Mouse (Mus musculus) forebrain, postnatal 0 days (tissue): ENCODE data around the gene Olfr1360. TPM values are rescaled to one million over a fixed set of nuclear protein-coding genes. Genes with fewer than 3 reads are reported as not detected.

ENCODE experiments used
- ATAC-seq: fragments of 200-750 bp; cut with Nextera tagmentation; 2 replicates; pipeline ENCODE4 v1.8.0; 2017; ENCODE audit warnings: mild to moderate bottlenecking, moderate library complexity
- DNase-seq: peaks from one replicate; pipeline ENCODE4 v3.0.0-alpha.2; 2015
- H3K27ac ChIP-seq: fragments of 300-500 bp; sonication (generic); 2 replicates; pipeline ENCODE4 v1.5.1; 2014; ENCODE audit warnings: low read depth, mild to moderate bottlenecking, antibody characterized with exemption, low read length, moderate library complexity, mixed read lengths
- H3K27me3 ChIP-seq: fragments of 300-500 bp; sonication (generic); 2 replicates; pipeline ENCODE4 v1.6.1; 2014; ENCODE audit warnings: mild to moderate bottlenecking, low read length, mixed read lengths; ENCODE audit not compliant: insufficient read depth
- H3K36me3 ChIP-seq: fragments of 300-500 bp; sonication (generic); 2 replicates; pipeline ENCODE4 v1.6.1; 2014; ENCODE audit warnings: mild to moderate bottlenecking, moderate library complexity; ENCODE audit not compliant: insufficient read depth
- H3K4me1 ChIP-seq: fragments of 300-500 bp; sonication (generic); 2 replicates; pipeline ENCODE4 v1.6.1; 2014; ENCODE audit warnings: antibody characterized with exemption; ENCODE audit not compliant: insufficient read depth
- H3K4me2 ChIP-seq: fragments of 300-500 bp; sonication (generic); 2 replicates; pipeline ENCODE4 v1.6.1; 2014; ENCODE audit warnings: low read depth, mild to moderate bottlenecking, moderate library complexity
- H3K4me3 ChIP-seq: fragments of 300-500 bp; sonication (generic); 2 replicates; pipeline ENCODE4 v1.5.1; 2014; ENCODE audit warnings: low read depth, low read length, mixed read lengths
- H3K9ac ChIP-seq: fragments of 300-500 bp; sonication (generic); 2 replicates; pipeline ENCODE4 v1.6.1; 2014; ENCODE audit warnings: mild to moderate bottlenecking
- H3K9me3 ChIP-seq: fragments of 300-500 bp; sonication (generic); 2 replicates; pipeline ENCODE4 v1.6.1; 2016; ENCODE audit warnings: low read length
- CTCF ChIP-seq: sonication (generic); IDR thresholded peaks from 2 replicates; pipeline ENCODE4 v1.5.1; 2016; ENCODE audit warnings: antibody characterized with exemption, control low read depth, low read depth
- WGBS: fragments of 180-500 bp; shearing (Covaris S2); extraction: QIAGEN DNeasy Blood & Tissue Kit; methylation state at CpG from one replicate; pipeline ENCODE4 v1.1.7; 2014; 5-methylcytosine and 5-hydroxymethylcytosine counted together
- microRNA-seq, 2 experiments: library from miRNA; unstranded; fragments of <30 nt; microRNA quantifications; one replicate each; pipeline ENCODE4; 2016
- polyA plus RNA-seq: library from polyadenylated mRNA; unstranded; fragments of >200 nt; fragmentation: Nextera tagmentation; extraction: Ambion mirVana; gene quantifications from 2 replicates; pipeline ENCODE4 v1.2.1, GENCODE M21; 2015
- total RNA-seq: library from RNA; depleted of rRNA; stranded (reverse); fragments of >200 nt; gene quantifications from 2 replicates; pipeline ENCODE4 v1.2.3, GENCODE M21; 2014; rRNA removed

The Olfr1360 gene
- total and polyA plus RNA-seq, 2 experiments from 2014 or later = not detected

- under 1% methylated on average over 32 of the region's 32 CpGs for WGBS
- H3K9me3 ChIP-seq = no peaks in the 10 kb centered on the region
- no peaks in the 10 kb centered on the region for H3K27me3 ChIP-seq
- H3K4me2 ChIP-seq = peak overlapping the region; percentile 25
- H3K36me3 ChIP-seq = no peaks in the 10 kb centered on the region
- peak; percentile 84 for TF ChIP-seq CTCF
- DNase-seq = peak; percentile 93
- H3K4me1 ChIP-seq = peaks cover 3% of the 10 kb centered on the region; the same call in 1 of the 2 replicates
- ATAC-seq = peak; percentile 86
- peak overlapping the region; percentile 77 for H3K27ac ChIP-seq
- peak overlapping the region; percentile 55 for H3K9ac ChIP-seq
- H3K4me3 ChIP-seq = peak overlapping the region; percentile 64
These were observed 33.0 kb upstream of the Olfr1360 start for GRCm38 (mm10) chr13:21710031-21710711.

- Histone ChIP-seq H3K4me2 (no peak overlapping the region), H3K4me1 (no peaks in the 10 kb centered on the region), H3K36me3 (no peaks in the 10 kb centered on the region), H3K4me3 (no peak overlapping the region), H3K9me3 (no peaks in the 10 kb centered on the region), H3K9ac (no peak overlapping the region), H3K27me3 (no peaks in the 10 kb centered on the region), H3K27ac (no peak overlapping the region)
- DNase-seq (no peak), ATAC-seq (no peak)
- TF ChIP-seq CTCF = no peak
- WGBS = 67% methylated on average over 4 of the region's 4 CpGs
These were observed 29.5 kb upstream of the Olfr1360 start for GRCm38 (mm10) chr13:21706669-21707068.

- DNase-seq = no peak
- Histone ChIP-seq H3K4me3 (no peak within 1 kb of the TSS), H3K4me1 (no peaks in the 10 kb centered on the region), H3K36me3 (no peaks in the 10 kb centered on the region), H3K9ac (no peak within 1 kb of the TSS), H3K27ac (no peak within 1 kb of the TSS), H3K4me2 (no peak within 1 kb of the TSS), H3K9me3 (no peaks in the 10 kb centered on the region), H3K27me3 (no peaks in the 10 kb centered on the region)
- ATAC-seq = no peak
- no peak for TF ChIP-seq CTCF
These were observed 20.6 kb upstream of the Olfr1360 start, which contains the start of gene Olfr1359 for GRCm38 (mm10) chr13:21697811-21698210. Olfr1359 (plus strand) TSS chr13:21698111.

DNA sequence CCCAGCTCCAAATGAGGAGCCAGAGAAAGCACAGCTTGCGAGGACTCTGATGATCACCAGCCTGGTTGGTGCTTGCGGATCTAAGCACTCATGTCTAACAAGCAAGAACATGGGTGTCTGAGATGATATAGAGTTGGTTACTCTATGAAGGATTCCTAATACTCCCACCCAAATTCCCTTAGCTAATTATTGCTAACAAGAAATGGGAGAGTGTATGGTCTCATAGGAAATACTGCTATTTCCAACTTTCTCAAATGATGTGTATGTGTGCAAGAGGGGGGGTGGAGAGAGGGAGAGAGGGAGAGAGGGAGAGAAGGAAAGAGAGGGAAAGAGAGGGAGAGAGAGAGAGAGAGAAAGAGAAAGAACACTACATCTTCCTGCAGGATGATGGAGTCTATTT lies 13.9 kb downstream of the Olfr1360 start, which contains the start of gene Olfr1361:
Gene Olfr1361 (minus strand): TSS at position 101 of the 400 bp plus-strand sequence.
- H3K4me3 ChIP-seq = no peak within 1 kb of the TSS
- no peak within 1 kb of the TSS for H3K9ac ChIP-seq
- no peak for DNase-seq
- no peak within 1 kb of the TSS for H3K27ac ChIP-seq
- no peak within 1 kb of the TSS for H3K4me2 ChIP-seq
- no peaks in the 10 kb centered on the region for H3K36me3 ChIP-seq
- TF ChIP-seq CTCF = no peak
- no peaks in the 10 kb centered on the region for H3K9me3 ChIP-seq
- H3K27me3 ChIP-seq = no peaks in the 10 kb centered on the region
- no peaks in the 10 kb centered on the region for H3K4me1 ChIP-seq
- WGBS = 87% methylated on average over 2 of the region's 2 CpGs
- no peak for ATAC-seq

GRCm38 (mm10) chr13:21642418-21642817 lies 34.8 kb downstream of the Olfr1360 start, which contains the start of gene Olfr11:
Olfr11 (minus strand) TSS chr13:21642518.
- WGBS = 82% methylated on average over 2 of the region's 2 CpGs
- no peak for DNase-seq

More at GRCm38 (mm10) chr13:21642418-21642817, 34.8 kb downstream of the Olfr1360 start, which contains the start of gene Olfr11:
- H3K36me3 ChIP-seq = no peaks in the 10 kb centered on the region
- no peak within 1 kb of the TSS for H3K4me3 ChIP-seq
- H3K9ac ChIP-seq = no peak within 1 kb of the TSS
- ATAC-seq = no peak
- no peaks in the 10 kb centered on the region for H3K4me1 ChIP-seq
- no peak within 1 kb of the TSS for H3K4me2 ChIP-seq
- no peaks in the 10 kb centered on the region for H3K27me3 ChIP-seq
- no peak for TF ChIP-seq CTCF
- H3K27ac ChIP-seq = no peak within 1 kb of the TSS
- no peaks in the 10 kb centered on the region for H3K9me3 ChIP-seq

Small RNA genes within 50 kb of the gene (microRNA-seq; reads per million reads assigned to microRNA genes)
- 0 reads per million in 2 experiments for gene Gm44357
- 0 to 0.12 reads per million in 2 experiments for gene Gm44367

Other genes with a start within 250 kb of the Olfr1360 start
Only the 30 nearest of the 33 such genes appear.
- gene Zkscan4, start 198.5 kb downstream of the Olfr1360 start, total RNA-seq = 8.9 and 9.3 TPM in 2 replicates
- 4.2 and 6.1 TPM in 2 replicates for gene Zkscan4, start 198.5 kb downstream of the Olfr1360 start, polyA plus RNA-seq
- gene Gm10065, start 198.0 kb downstream of the Olfr1360 start, total RNA-seq = 1.5 TPM in 1 of 2 replicates, not detected in the other
- not detected in 2 replicates for gene Gm10065, start 198.0 kb downstream of the Olfr1360 start, polyA plus RNA-seq
- gene AK157302, start 182.2 kb downstream of the Olfr1360 start, total RNA-seq = 0.14 and 0.31 TPM in 2 replicates
- 0.42 and 0.54 TPM in 2 replicates for gene AK157302, start 182.2 kb downstream of the Olfr1360 start, polyA plus RNA-seq
- gene Gm11273, start 176.0 kb downstream of the Olfr1360 start, total RNA-seq = 5.9 and 7.1 TPM in 2 replicates
- 5.8 and 11.0 TPM in 2 replicates for gene Gm11273, start 176.0 kb downstream of the Olfr1360 start, polyA plus RNA-seq
- 7.8 and 9.5 TPM in 2 replicates for gene Zkscan8, start 146.3 kb downstream of the Olfr1360 start, total RNA-seq
- gene Zkscan8, start 146.3 kb downstream of the Olfr1360 start, polyA plus RNA-seq = 1.3 and 2.2 TPM in 2 replicates
- not detected in 2 replicates for gene Olfr1366, start 134.6 kb downstream of the Olfr1360 start, total RNA-seq
- 0.15 TPM in 2 replicates for gene Olfr1366, start 134.6 kb downstream of the Olfr1360 start, polyA plus RNA-seq
- gene Olfr1535, start 117.5 kb downstream of the Olfr1360 start, total RNA-seq = not detected in 2 replicates
- gene Olfr1535, start 117.5 kb downstream of the Olfr1360 start, polyA plus RNA-seq = 0.06 and 0.07 TPM in 2 replicates
- gene Olfr1364, start 95.6 kb downstream of the Olfr1360 start, total RNA-seq = not detected in 2 replicates
- not detected in 2 replicates for gene Olfr1364, start 95.6 kb downstream of the Olfr1360 start, polyA plus RNA-seq
- gene Olfr1362, start 63.4 kb downstream of the Olfr1360 start, total RNA-seq = not detected in 2 replicates
- not detected in 2 replicates for gene Olfr1362, start 63.4 kb downstream of the Olfr1360 start, polyA plus RNA-seq
- gene Olfr11, start 34.9 kb downstream of the Olfr1360 start, total RNA-seq = not detected in 2 replicates
- gene Olfr11, start 34.9 kb downstream of the Olfr1360 start, polyA plus RNA-seq = not detected in 2 replicates
- not detected in 2 replicates for gene Olfr1361, start 14.0 kb downstream of the Olfr1360 start, total RNA-seq
- not detected in 2 replicates for gene Olfr1361, start 14.0 kb downstream of the Olfr1360 start, polyA plus RNA-seq
- not detected in 2 replicates for gene Olfr1359, start 20.7 kb upstream of the Olfr1360 start, total RNA-seq
- not detected in 2 replicates for gene Olfr1359, start 20.7 kb upstream of the Olfr1360 start, polyA plus RNA-seq
- 131 and 141 TPM in 2 replicates for gene Hist1h2bl, start 38.7 kb upstream of the Olfr1360 start, total RNA-seq
- gene Hist1h2bl, start 38.7 kb upstream of the Olfr1360 start, polyA plus RNA-seq = 0.65 and 0.73 TPM in 2 replicates
- gene Hist1h2ai, start 39.0 kb upstream of the Olfr1360 start, total RNA-seq = 342 and 560 TPM in 2 replicates
- gene Hist1h2ai, start 39.0 kb upstream of the Olfr1360 start, polyA plus RNA-seq = 12.1 and 14.6 TPM in 2 replicates
- gene Hist1h3h, start 40.3 kb upstream of the Olfr1360 start, total RNA-seq = 277 and 308 TPM in 2 replicates
- gene Hist1h3h, start 40.3 kb upstream of the Olfr1360 start, polyA plus RNA-seq = 0.75 and 1.3 TPM in 2 replicates
- 308 and 356 TPM in 2 replicates for gene Hist1h2bm, start 44.6 kb upstream of the Olfr1360 start, total RNA-seq
- 0.34 TPM in 1 of 2 replicates, not detected in the other for gene Hist1h2bm, start 44.6 kb upstream of the Olfr1360 start, polyA plus RNA-seq
- gene Hist1h4j, start 57.7 kb upstream of the Olfr1360 start, total RNA-seq = 282 and 307 TPM in 2 replicates
- not detected in 2 replicates for gene Hist1h4j, start 57.7 kb upstream of the Olfr1360 start, polyA plus RNA-seq
- gene Hist1h4k, start 73.1 kb upstream of the Olfr1360 start, total RNA-seq = 635 and 850 TPM in 2 replicates
- gene Hist1h4k, start 73.1 kb upstream of the Olfr1360 start, polyA plus RNA-seq = not detected in 2 replicates
- 242 and 258 TPM in 2 replicates for gene Hist1h2ak, start 76.4 kb upstream of the Olfr1360 start, total RNA-seq
- gene Hist1h2ak, start 76.4 kb upstream of the Olfr1360 start, polyA plus RNA-seq = 4.4 and 5.2 TPM in 2 replicates
- gene Hist1h2bn, start 76.7 kb upstream of the Olfr1360 start, total RNA-seq = 157 and 249 TPM in 2 replicates
- gene Hist1h2bn, start 76.7 kb upstream of the Olfr1360 start, polyA plus RNA-seq = not detected in 2 replicates
- gene Hist1h1b, start 103.2 kb upstream of the Olfr1360 start, total RNA-seq = 140 and 182 TPM in 2 replicates
- 4.0 and 4.7 TPM in 2 replicates for gene Hist1h1b, start 103.2 kb upstream of the Olfr1360 start, polyA plus RNA-seq
- 282 and 291 TPM in 2 replicates for gene Hist1h3i, start 106.0 kb upstream of the Olfr1360 start, total RNA-seq
- 20.0 and 34.1 TPM in 2 replicates for gene Hist1h3i, start 106.0 kb upstream of the Olfr1360 start, polyA plus RNA-seq
- gene Hist1h2an, start 109.8 kb upstream of the Olfr1360 start, total RNA-seq = 143 and 154 TPM in 2 replicates
- gene Hist1h2an, start 109.8 kb upstream of the Olfr1360 start, polyA plus RNA-seq = 1.1 and 1.6 TPM in 2 replicates
- 46.4 and 70.5 TPM in 2 replicates for gene Hist1h2bp, start 110.1 kb upstream of the Olfr1360 start, total RNA-seq
- gene Hist1h2bp, start 110.1 kb upstream of the Olfr1360 start, polyA plus RNA-seq = 0.28 TPM in 1 of 2 replicates, not detected in the other
- gene Hist1h2bq, start 132.8 kb upstream of the Olfr1360 start, total RNA-seq = 214 and 268 TPM in 2 replicates
- gene Hist1h2bq, start 132.8 kb upstream of the Olfr1360 start, polyA plus RNA-seq = 4.6 and 5.2 TPM in 2 replicates
- 1.0 TPM in 1 of 2 replicates, not detected in the other for gene Hist1h2ao, start 133.1 kb upstream of the Olfr1360 start, total RNA-seq
- 1.6 TPM in 1 of 2 replicates, not detected in the other for gene Hist1h2ao, start 133.1 kb upstream of the Olfr1360 start, polyA plus RNA-seq
- gene Hist1h4m, start 134.3 kb upstream of the Olfr1360 start, total RNA-seq = 1.3 and 1.7 TPM in 2 replicates
- gene Hist1h4m, start 134.3 kb upstream of the Olfr1360 start, polyA plus RNA-seq = not detected in 2 replicates
- 2,245 and 2,544 TPM in 2 replicates for gene Hist1h4n, start 154.8 kb upstream of the Olfr1360 start, total RNA-seq
- 2.4 and 5.0 TPM in 2 replicates for gene Hist1h4n, start 154.8 kb upstream of the Olfr1360 start, polyA plus RNA-seq
- 584 and 748 TPM in 2 replicates for gene Hist1h2ap, start 156.1 kb upstream of the Olfr1360 start, total RNA-seq
- 655 and 1,288 TPM in 2 replicates for gene Hist1h2ap, start 156.1 kb upstream of the Olfr1360 start, polyA plus RNA-seq
- 158 and 260 TPM in 2 replicates for gene Hist1h2br, start 156.3 kb upstream of the Olfr1360 start, total RNA-seq
- 4.6 and 4.9 TPM in 2 replicates for gene Hist1h2br, start 156.3 kb upstream of the Olfr1360 start, polyA plus RNA-seq